Mouse (Mus musculus) kidney, postnatal 0 days (tissue): ENCODE results near the gene Tiam1. TPM values are rescaled to one million over a fixed set of nuclear protein-coding genes. Genes with fewer than 3 reads are reported as not detected.
A peak's percentile ranks its signal among the peaks of the same experiment; 100 is the strongest.

Experiments used
- ATAC-seq: fragments of 200-750 bp; cut with Nextera tagmentation; replicated peaks from 2 replicates; pipeline ENCODE4 v1.8.0; 2017; ENCODE audit warnings: low read depth, moderate number of reproducible peaks, moderate TSS enrichment, moderate library complexity; ENCODE audit not compliant: low FRiP score
- DNase-seq: peaks from one replicate; pipeline ENCODE4 v3.0.0-alpha.2; 2016; ENCODE audit warnings: low spot score
- H3K27ac ChIP-seq: fragments of 300-500 bp; sonication (generic); 2 replicates; pipeline ENCODE4 v1.5.1; 2014; ENCODE audit warnings: mild to moderate bottlenecking
- H3K27me3 ChIP-seq: fragments of 300-500 bp; sonication (generic); 2 replicates; pipeline ENCODE4 v1.6.1; 2014; ENCODE audit warnings: low read length, mixed read lengths; ENCODE audit not compliant: insufficient read depth
- H3K36me3 ChIP-seq: fragments of 300-500 bp; sonication (generic); 2 replicates; pipeline ENCODE4 v1.6.1; 2014; ENCODE audit warnings: low read length, mixed read lengths; ENCODE audit not compliant: insufficient read depth
- H3K4me1 ChIP-seq: fragments of 300-500 bp; sonication (generic); replicated peaks from 2 replicates; pipeline ENCODE4 v1.6.1; 2014; ENCODE audit warnings: antibody characterized with exemption, low read length, mixed read lengths; ENCODE audit not compliant: insufficient read depth
- H3K4me2 ChIP-seq: fragments of 300-500 bp; sonication (generic); 2 replicates; pipeline ENCODE4 v1.6.1; 2014; ENCODE audit warnings: mild to moderate bottlenecking, low read length, moderate library complexity, mixed read lengths
- H3K4me3 ChIP-seq: fragments of 300-500 bp; sonication (generic); replicated peaks from 2 replicates; pipeline ENCODE4 v1.5.1; 2014; ENCODE audit warnings: low read depth, low read length
- H3K9ac ChIP-seq: fragments of 300-500 bp; sonication (generic); 2 replicates; pipeline ENCODE4 v1.6.1; 2014; ENCODE audit warnings: low read depth, low read length
- H3K9me3 ChIP-seq: fragments of 300-500 bp; sonication (generic); replicated peaks from 2 replicates; pipeline ENCODE4 v1.6.1; 2016; ENCODE audit warnings: low read length, inconsistent platforms, mixed read lengths
- CTCF ChIP-seq: IDR thresholded peaks from 2 replicates; pipeline ENCODE4 v1.5.1; 2016; ENCODE audit warnings: antibody characterized with exemption, low read depth, mild to moderate bottlenecking, moderate library complexity
- WGBS: fragments of 180-500 bp; shearing (Covaris S2); extraction: QIAGEN DNeasy Blood & Tissue Kit; methylation state at CpG from one replicate; pipeline ENCODE4 v1.1.7; 2014; 5-methylcytosine and 5-hydroxymethylcytosine counted together
- polyA plus RNA-seq: library from polyadenylated mRNA; unstranded; fragments of >200 nt; fragmentation: Nextera tagmentation; extraction: Ambion mirVana; gene quantifications from 2 replicates; pipeline ENCODE4 v1.2.1, GENCODE M21; 2015

Tiam1 gene
- polyA plus RNA-seq, 1 experiment from 2014 or later, result 11.5 TPM

- WGBS, result 60% methylated on average over 15 of the region's 15 CpGs
- no peak for TF ChIP-seq CTCF
- no peak overlapping the region for H3K4me3 ChIP-seq
- 0 out of 2 replicates have a peak overlapping the region, but pooled peaks have one; percentile 13 for H3K27ac ChIP-seq
- no peaks in the 10 kb centered on the region for H3K27me3 ChIP-seq
- no peaks in the 10 kb centered on the region for H3K36me3 ChIP-seq
- no peak overlapping the region for H3K4me2 ChIP-seq
- H3K9me3 ChIP-seq, result no peaks in the 10 kb centered on the region
- H3K4me1 ChIP-seq, result no peaks in the 10 kb centered on the region
- ATAC-seq, result peak; percentile 36; the same call in 1 of the 2 replicates
- no peak for DNase-seq
- H3K9ac ChIP-seq, result no peak overlapping the region
Measured at GRCm38 (mm10) chr16:90104714-90105459, 38.7 kb downstream of the Tiam1 start.

GRCm38 (mm10) chr16:90103726-90104125 is 39.8 kb downstream of the Tiam1 start:
- Histone ChIP-seq H3K27ac (no peak overlapping the region), H3K36me3 (no peaks in the 10 kb centered on the region), H3K9ac (no peak overlapping the region), H3K9me3 (no peaks in the 10 kb centered on the region), H3K4me2 (no peak overlapping the region), H3K4me3 (no peak overlapping the region), H3K27me3 (no peaks in the 10 kb centered on the region), H3K4me1 (0 out of 2 replicates have a peak, but pooled peaks cover 3% of the 10 kb centered on the region)
- WGBS, result 74% methylated on average over 2 of the region's 2 CpGs
- DNase-seq (no peak), ATAC-seq (no peak)
- TF ChIP-seq CTCF, result no peak

- TF ChIP-seq CTCF, result no peak
- ATAC-seq, result no peak
- H3K9me3 ChIP-seq, result no peaks in the 10 kb centered on the region
Measured at GRCm38 (mm10) chr16:90102596-90102995, 41.0 kb downstream of the Tiam1 start.

GRCm38 (mm10) chr16:90098191-90098605 is 45.4 kb downstream of the Tiam1 start:
- Histone ChIP-seq H3K9me3 (no peaks in the 10 kb centered on the region), H3K27ac (peak overlapping the region; percentile 76), H3K27me3 (no peaks in the 10 kb centered on the region), H3K4me2 (no peak overlapping the region), H3K36me3 (no peaks in the 10 kb centered on the region), H3K9ac (no peak overlapping the region), H3K4me1 (peaks cover 9% of the 10 kb centered on the region; the same call in 1 of the 2 replicates), H3K4me3 (no peak overlapping the region)
- DNase-seq (peak; percentile 34), ATAC-seq (peak; percentile 82)
- 54% methylated on average over 11 of the region's 11 CpGs for WGBS
- no peak for TF ChIP-seq CTCF

More at GRCm38 (mm10) chr16:90102596-90102995, 41.0 kb downstream of the Tiam1 start:
- no peak for DNase-seq
- Histone ChIP-seq H3K9ac (no peak overlapping the region), H3K4me1 (peaks cover 8% of the 10 kb centered on the region; the same call in 1 of the 2 replicates), H3K4me3 (no peak overlapping the region), H3K36me3 (no peaks in the 10 kb centered on the region), H3K4me2 (no peak overlapping the region), H3K27me3 (no peaks in the 10 kb centered on the region), H3K27ac (no peak overlapping the region)
- WGBS, result 81% methylated on average over 7 of the region's 7 CpGs

GRCm38 (mm10) chr16:90097769-90098168 is 45.8 kb downstream of the Tiam1 start:
- no peaks in the 10 kb centered on the region for H3K9me3 ChIP-seq
- DNase-seq (no peak), ATAC-seq (peak; percentile 54)
- H3K4me3 ChIP-seq, result no peak overlapping the region
- H3K36me3 ChIP-seq, result no peaks in the 10 kb centered on the region
- peaks cover 9% of the 10 kb centered on the region; the same call in 1 of the 2 replicates for H3K4me1 ChIP-seq
- no peak overlapping the region for H3K4me2 ChIP-seq
- no peak overlapping the region for H3K9ac ChIP-seq
- peak overlapping the region; percentile 76 for H3K27ac ChIP-seq
- H3K27me3 ChIP-seq, result no peaks in the 10 kb centered on the region
- WGBS, result 82% methylated on average over 3 of the region's 3 CpGs
- no peak for TF ChIP-seq CTCF

GRCm38 (mm10) chr16:90096011-90096410 is 47.6 kb downstream of the Tiam1 start:
- H3K4me1 ChIP-seq, result peaks cover 9% of the 10 kb centered on the region; the same call in 1 of the 2 replicates
- H3K9ac ChIP-seq, result no peak overlapping the region
- 55% methylated on average over 5 of the region's 5 CpGs for WGBS
- H3K27me3 ChIP-seq, result no peaks in the 10 kb centered on the region
- no peak overlapping the region for H3K4me2 ChIP-seq
- no peak overlapping the region for H3K4me3 ChIP-seq
- H3K9me3 ChIP-seq, result no peaks in the 10 kb centered on the region
- ATAC-seq (no peak), DNase-seq (no peak)
- no peak overlapping the region for H3K27ac ChIP-seq
- H3K36me3 ChIP-seq, result no peaks in the 10 kb centered on the region
- TF ChIP-seq CTCF, result no peak
